Mouse (Mus musculus) ZHBTc4 (cell line): ENCODE measurements around the gene Ndp.
A peak's percentile ranks its signal among the peaks of the same experiment; 100 is the strongest.

Experiments used
- DNase-seq: peaks from one replicate; pipeline ENCODE4 v3.0.0-alpha.2; 2011; ENCODE audit warnings: low read depth, low spot score

Gene Ndp

GRCm38 (mm10) chrX:16911241-16911873 is at the start of gene Ndp:
Ndp (minus strand) TSS chrX:16911774.
- DNase-seq = no peak

GRCm38 (mm10) chrX:16954767-16955166 is 43.2 kb upstream of the Ndp start:
- no peak for DNase-seq

GRCm38 (mm10) chrX:16918006-16918405 is 6.4 kb upstream of the Ndp start:
- DNase-seq = no peak

GRCm38 (mm10) chrX:16913118-16913517 is 1.5 kb upstream of the Ndp start:
- DNase-seq = no peak

- DNase-seq = no peak
Observed at GRCm38 (mm10) chrX:16911911-16912310, 337 bp upstream of the Ndp start.

- DNase-seq = peak; percentile 8
Observed at GRCm38 (mm10) chrX:16910211-16911095, 1.1 kb downstream of the Ndp start.

- DNase-seq = no peak
Observed at GRCm38 (mm10) chrX:16908652-16909051, 2.9 kb downstream of the Ndp start.

GRCm38 (mm10) chrX:16907554-16907953 is 4.0 kb downstream of the Ndp start:
- DNase-seq = no peak

GRCm38 (mm10) chrX:16894377-16895175 is 17.0 kb downstream of the Ndp start:
- peak; percentile 76 for DNase-seq

GRCm38 (mm10) chrX:16867640-16868314 is 43.8 kb downstream of the Ndp start:
- DNase-seq = no peak

GRCm38 (mm10) chrX:16860244-16860643 is 51.3 kb downstream of the Ndp start:
- DNase-seq = peak; percentile 18

GRCm38 (mm10) chrX:16846034-16846433 is 65.5 kb downstream of the Ndp start:
- no peak for DNase-seq

GRCm38 (mm10) chrX:16841443-16841842 is 70.1 kb downstream of the Ndp start:
- DNase-seq = no peak

GRCm38 (mm10) chrX:16837293-16837692 is 74.3 kb downstream of the Ndp start:
- no peak for DNase-seq

- DNase-seq = no peak
Observed at GRCm38 (mm10) chrX:16836488-16837082, 75.0 kb downstream of the Ndp start.
